Mouse (Mus musculus): ENCODE measurements around the gene Sesn2.
A peak's percentile ranks its signal among the peaks of the same experiment; 100 is the strongest.

Sesn2 gene

DNA sequence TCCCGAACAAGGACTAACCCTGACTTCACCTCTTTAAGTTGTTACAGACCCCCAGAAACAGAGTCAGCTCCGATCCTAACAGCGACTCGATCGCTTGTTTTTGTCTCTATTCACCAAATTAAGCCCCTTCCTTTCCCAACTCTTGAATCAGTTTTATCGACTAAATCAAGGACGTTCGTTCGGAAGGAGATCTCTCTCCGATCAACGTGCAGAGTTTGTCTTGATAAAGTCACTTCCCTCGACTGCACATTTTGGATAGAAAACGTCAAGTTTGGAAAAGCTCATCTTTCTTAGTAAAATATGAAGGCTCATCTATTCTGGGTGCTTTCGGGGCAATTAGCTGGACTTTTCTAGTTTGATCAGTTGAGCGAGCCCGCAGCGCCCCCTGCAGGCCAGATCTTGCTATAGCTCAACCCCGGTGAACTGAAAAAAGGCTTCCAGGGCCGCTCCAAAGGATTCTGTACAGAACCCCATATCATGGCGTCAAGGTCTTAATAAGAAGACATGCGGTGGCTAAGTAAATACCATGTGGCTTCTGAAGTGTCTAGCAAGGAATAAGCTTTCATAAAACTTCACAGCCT lies 4.3 kb upstream of the Sesn2 start:
- DNase-seq (ENCODE audit: low read depth in 2 of 2, low spot score in 2 of 2) = peak; percentile 78 to 83

DNA sequence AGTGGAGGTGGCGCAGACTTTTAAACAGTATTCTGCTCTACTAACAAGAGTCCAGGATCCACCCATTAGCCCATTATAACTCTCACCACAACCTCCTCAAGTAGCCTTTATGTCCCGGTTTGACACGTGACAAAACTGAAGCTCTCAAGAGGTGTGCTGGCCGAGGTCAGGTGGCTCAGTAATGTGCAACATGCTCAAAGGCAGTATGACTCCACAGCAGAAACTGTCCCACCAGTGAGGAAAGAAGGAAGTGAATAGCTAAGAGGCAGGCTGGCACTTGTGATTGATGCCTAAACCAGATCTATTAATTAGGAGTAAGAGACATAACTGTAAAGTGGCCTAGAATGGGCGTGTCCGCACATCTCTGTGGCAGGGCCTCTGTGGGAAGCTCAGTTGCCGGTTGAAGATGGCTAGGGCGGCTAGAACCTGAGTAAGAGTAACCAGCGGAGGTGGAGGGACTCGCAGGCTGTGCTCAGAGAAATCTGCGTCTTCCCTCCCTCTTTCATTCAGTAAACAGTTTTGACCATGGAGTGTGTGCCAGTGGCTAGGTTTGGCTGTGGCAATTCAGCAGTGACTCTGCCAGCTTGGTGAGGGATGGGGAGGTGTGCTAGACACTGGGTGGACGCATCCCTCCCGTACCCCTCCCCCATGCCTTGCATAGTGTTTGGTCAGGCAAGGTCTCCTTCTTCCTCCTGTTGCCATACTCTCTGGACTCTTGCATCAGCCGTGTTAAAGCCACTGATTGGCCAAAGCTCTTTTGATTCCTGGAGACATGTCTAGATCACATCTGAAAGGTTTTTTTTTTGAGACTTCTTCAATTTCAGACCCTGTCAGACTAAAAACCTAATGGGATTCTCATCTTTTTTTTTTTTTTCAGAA lies 3.3 kb upstream of the Sesn2 start:
- no peak for DNase-seq (ENCODE audit: low read depth in 2 of 2, low spot score in 2 of 2)

DNA sequence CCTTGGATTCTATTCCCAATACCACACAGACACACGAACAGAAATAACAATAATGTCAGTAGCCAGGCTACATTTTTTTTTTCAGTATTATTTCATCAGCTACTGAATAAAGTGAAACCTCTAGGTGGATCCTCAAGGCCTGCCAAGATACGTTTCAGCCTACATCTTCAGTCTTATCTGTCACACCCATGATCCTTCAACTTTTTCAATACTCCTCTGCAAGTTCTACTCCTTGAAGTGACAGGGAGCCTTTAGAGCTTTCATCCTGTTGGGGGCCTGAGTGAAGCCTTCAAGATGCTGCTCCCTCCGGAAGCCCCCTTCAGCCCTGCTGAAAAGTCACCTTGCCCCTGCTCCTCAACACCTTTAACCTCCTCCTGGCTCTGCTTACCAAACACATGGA lies 1.8 kb upstream of the Sesn2 start:
- no peak for DNase-seq (ENCODE audit: low read depth in 2 of 2, low spot score in 2 of 2)

DNA sequence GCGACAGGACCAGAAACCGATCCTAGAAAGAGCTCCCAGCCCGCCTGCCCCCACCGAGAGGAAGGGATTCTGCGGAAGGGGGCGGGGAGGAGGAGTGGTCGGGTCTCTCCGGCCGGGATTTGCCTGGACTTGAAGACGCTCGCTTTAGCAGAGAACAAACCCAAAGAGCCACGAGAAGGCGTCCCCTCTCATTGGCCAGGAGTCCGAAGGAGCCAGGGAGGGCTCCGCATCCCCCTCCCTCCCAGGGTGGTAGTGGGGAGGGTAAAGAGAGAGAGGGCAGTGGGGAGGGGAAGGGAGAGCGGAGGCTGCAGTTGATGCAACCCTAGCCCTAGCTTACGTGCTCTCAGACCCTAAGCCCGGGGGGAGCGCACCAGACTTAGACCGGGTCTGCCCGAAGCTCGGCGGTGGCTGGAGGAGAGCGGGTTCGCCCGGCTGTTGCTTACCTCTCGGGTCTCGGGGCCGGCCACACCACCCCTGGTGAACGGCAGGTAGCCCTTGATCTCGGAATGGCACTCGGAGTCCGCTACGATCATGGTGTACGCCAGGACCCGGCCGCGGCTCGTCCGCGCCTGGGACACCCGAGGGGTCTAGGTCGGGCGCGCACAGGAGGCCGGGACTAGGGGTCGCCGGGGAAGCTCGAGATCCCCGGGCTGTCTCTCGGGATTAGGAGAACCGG lies 542 bp downstream of the Sesn2 start:
- peak; percentile 24 to 34 for DNase-seq (ENCODE audit: low read depth in 2 of 2, low spot score in 2 of 2)

DNA sequence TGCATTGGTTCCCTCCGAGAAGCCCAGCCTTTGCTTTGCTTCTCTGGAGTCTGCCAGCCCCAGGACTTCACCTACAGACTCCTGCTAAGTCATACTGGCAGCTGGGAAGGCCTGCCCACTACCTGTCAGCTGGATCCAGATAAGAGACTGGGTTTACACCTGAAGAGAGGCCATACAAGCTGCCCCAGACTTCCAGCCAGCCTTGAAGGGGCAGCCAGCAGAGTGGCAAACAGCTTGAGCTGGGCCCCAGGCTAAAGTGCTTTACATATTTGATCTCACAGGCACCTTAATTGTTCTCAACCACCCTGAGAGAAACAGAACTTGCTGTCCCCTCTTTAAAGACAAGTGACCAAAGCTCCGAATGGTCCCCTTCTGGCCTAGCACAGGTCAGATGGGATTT lies 3.1 kb downstream of the Sesn2 start:
- no peak for DNase-seq (ENCODE audit: low read depth in 2 of 2, low spot score in 2 of 2)

DNA sequence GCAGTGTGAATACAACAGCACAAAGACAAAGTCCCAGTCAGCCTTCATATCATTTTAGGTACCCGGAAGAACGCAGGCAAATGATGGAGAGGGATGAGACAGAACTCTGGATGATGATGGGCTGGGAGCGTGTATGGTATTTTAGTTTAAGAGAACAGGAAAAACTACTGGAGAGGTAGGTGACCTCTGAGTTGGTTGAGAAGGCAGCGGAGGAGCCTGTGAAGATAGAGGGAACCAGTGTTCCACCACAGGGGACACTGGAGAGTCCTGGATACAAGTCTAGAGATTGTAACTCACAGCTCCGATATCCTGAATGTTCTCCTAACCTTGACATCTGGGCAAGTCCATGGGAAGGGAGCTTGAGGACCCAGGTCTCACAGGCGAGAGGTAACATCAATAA lies 4.1 kb downstream of the Sesn2 start:
- no peak for DNase-seq (ENCODE audit: low read depth in 2 of 2, low spot score in 2 of 2)

DNA sequence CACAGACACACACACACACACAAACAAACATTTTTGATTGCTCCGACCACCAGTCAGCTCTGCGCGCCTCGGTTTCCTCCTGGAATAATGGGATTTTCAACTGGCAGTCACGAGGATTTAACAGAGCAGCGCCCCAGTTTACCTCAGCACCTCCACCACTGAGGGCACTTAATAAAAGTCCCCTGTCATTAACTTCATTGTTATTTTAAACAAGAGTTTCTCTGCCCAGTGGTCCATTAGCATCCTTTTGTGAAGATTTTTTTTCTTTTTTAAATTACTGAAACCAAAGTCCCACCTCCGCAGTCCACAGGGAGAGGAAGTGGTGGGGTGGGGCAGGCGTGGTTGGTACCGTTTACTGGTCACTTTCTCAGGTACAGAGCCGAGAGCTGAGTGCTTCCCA lies 4.5 kb downstream of the Sesn2 start:
- DNase-seq (ENCODE audit: low read depth in 2 of 2, low spot score in 2 of 2) = no peak

DNA sequence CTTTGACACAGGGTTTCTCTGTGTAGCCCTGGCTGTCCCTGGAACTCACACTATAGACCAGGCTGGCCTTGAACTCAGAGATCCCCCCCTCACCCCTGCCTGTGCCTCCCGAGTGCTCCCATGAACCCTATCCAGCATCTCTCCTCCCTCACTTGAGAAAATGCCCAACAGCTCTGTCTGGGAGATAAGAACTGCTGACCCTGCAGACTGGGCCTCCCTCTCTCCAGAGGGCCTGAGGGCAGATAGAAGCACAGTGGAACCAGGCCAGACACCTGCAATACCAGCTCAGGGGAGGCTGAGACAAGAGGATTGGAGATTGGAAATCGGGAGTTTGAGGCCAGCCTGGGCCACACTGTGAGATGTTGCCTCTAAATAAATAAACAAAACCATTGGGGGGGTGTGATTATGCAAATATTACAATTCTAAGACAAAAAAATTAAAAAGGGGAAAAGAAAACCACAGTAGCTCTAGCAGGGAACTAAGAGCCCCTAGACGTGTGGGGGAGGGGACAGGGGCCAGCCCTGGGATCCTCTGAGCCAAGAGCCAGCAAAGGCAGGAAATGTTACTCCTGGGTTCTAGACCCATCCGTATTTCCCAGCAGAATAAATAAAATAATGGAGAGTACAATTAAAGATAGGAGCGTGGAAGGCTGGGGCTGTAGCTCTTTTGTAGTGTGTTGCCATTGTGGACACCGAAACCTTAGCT lies 5.1 kb downstream of the Sesn2 start:
- no peak for DNase-seq (ENCODE audit: low read depth in 2 of 2, low spot score in 2 of 2)

DNA sequence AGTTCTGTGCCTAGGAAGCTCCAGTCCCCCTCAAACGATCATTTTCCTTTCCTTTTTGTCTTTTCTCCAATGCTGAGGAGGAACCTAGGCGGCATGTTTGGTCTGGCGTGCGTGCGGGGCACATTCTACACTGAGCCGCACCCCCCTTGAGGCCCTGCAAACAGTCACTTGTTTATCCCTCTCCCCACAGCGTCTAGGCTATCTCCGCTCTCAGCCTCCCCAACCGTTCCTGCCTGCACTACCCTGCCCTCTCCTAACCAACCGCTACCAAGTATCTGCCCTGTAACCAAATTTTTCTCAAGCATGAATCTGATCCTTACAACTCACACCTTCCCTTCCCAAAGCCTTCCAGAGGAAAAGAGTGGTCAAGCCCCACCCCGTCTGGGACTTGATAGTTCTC lies 7.0 kb downstream of the Sesn2 start:
- no peak for DNase-seq (ENCODE audit: low read depth in 2 of 2, low spot score in 2 of 2)

DNA sequence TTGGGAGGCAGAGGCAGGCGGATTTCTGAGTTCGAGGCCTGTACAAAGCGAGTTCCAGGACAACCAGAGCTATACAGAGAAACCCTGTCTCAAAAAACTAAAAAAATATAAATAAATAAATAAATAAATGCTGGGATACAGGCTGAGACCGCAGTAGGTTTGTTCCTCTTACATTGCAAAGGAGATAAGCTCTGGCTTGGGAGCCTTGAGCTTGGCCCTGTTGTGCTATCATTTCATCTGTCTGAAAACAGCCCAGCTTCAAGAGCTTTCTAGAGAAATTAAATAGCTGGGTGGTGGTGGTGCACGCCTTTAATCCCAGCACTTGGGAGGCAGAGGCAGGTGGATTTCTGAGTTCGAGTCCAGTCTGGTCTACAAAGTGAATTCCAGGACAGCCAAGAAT lies 8.7 kb downstream of the Sesn2 start:
- DNase-seq (ENCODE audit: low read depth in 2 of 2, low spot score in 2 of 2) = no peak

DNA sequence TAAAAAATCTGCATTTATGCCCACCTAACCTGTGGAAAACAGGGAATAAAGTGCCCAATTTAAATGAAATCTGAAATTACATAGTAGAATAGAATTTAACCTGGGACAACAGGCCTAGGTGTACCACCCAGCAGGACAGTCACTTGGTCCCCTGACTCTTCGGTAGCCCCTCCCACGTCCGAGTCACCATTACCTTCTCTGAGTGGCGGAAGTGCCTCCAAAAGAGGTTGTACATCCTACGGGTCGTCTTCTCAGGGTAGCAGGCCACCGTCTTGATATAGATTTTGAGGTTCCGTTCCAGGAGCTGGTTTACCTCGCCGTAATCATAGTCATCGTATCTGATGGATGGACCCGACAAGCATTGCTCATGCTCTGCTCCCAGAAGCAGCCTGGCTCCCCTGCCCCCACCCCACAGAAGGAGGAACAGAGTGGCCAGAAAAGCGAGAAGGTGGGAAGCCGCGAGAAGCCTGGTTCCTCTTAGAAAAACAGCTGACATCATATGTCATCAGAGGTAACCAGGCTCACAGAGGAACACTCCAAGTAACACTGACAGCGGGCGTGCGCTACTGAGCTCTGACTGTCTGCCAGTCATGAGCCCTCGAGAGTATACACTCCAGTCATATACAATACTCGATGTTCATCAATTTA lies 15.9 kb downstream of the Sesn2 start:
- no peak for DNase-seq (ENCODE audit: low read depth in 2 of 2, low spot score in 2 of 2)

DNA sequence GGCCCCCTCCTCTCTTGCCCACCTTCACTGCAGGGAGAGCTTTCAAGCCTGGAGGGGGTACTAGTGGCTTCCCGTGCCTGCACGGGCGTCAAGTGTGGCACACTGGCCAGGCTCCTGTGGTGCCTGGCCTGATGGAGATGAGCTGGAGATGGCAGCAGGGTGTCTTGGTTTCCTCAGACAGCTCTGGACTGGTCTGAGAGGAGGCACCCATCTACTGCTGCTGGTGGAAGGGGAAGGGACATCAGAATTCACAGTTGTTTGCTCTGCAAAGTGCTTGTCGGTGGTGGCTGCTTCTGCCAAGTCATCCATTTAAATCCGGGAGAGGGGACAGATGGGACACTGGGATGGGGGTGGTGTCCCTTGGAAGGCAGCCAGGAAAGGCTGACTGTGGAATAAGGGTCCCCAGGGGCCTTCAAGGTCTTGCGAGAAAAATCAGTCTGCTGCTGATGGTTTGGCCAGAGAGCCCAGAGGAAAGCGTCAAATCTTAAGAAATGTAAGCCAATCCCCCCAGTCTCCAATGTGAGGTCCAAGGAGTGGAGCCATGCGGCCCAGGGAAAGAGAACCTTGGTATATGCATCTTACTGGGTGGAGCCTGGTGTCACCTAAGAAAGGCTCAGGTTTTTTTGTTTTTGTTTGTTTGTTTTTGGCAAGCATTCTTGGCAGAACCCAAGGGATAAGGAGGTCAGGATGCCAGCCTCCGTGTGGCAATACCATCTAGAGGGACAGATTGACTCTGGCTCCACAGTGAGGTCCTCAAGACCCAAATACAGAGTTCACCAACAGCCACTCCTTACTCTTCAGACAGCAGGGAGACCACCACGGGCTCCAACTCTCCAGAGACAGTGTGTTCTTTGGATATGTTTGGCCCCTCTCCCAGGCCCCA lies 17.9 kb downstream of the Sesn2 start:
- no peak for DNase-seq (ENCODE audit: low read depth in 2 of 2, low spot score in 2 of 2)

DNA sequence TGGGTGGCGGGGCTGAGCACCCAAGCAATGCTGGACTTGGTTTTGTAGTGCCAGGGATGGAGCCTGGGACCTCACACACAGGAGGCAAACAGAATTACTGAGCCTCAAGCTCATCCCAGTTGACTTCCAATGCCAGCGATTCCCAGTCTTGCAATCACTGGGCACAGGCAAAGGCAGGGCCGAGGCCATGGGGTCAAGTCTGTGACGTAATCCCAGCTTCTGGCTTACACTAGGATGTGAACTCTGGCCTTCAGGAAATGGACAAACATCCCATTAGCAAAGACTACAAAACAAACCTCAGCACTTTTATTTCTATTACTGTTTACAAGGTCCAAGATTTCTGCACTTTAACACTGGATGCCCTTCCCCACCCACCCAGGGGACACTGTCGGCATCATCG lies 18.6 kb downstream of the Sesn2 start:
- no peak for DNase-seq (ENCODE audit: low read depth in 2 of 2, low spot score in 2 of 2)

DNA sequence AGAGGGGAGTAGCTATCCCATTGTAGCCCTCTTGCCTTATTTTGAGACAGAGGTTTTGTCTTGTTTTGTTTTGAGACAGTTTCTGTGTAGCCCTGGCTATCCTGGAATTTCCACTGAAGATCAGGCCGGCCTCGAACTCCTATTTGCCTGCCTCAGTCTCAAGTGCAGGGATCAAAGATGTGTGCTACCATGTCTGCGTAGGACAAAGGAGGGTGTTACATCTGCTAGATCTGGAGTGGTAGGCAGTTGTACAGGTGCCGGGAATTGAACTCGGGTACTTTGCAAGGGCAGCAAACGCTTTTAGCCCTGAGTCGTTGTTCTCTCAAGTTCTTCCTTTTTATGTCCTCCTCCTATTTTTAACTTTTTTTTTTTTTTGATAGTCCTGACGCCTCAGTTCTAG lies 19.2 kb downstream of the Sesn2 start:
- DNase-seq (ENCODE audit: low read depth in 2 of 2, low spot score in 2 of 2) = no peak

DNA sequence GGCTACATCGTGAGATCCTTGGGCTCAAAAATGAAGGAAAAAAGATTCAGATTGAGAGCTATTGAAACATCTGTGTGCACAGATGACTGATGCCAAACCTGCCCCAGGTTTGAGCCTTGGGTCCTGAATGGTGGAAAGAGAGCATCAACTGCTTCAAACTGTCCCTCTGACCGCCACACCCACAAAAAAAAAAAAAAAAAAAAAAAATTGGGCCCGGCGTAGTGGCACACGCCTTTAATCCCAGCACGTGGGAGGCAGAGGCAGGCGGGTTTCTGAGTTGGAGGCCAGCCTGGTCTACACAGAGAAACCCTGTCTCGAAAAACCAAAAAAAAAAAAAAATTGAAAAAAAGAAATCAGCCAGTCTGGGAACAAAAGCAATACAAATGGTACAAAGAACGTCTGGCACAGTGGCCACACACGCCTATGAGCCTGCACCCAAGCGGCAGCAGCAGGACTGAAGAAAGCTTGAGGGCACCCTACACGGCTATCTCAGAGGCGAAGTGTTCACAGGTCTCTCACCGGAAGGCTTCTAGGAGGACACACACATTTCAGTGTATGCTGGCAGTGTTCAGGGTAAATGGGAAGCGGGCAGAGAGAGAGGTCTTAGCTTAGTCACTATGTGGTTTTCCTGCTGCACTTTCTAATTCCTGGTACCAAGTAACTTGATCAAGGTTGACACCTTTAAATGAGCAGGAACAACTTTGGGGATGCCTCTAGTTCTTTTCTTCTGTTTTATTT lies 19.9 kb downstream of the Sesn2 start:
- DNase-seq (ENCODE audit: low read depth in 2 of 2, low spot score in 2 of 2) = no peak

DNA sequence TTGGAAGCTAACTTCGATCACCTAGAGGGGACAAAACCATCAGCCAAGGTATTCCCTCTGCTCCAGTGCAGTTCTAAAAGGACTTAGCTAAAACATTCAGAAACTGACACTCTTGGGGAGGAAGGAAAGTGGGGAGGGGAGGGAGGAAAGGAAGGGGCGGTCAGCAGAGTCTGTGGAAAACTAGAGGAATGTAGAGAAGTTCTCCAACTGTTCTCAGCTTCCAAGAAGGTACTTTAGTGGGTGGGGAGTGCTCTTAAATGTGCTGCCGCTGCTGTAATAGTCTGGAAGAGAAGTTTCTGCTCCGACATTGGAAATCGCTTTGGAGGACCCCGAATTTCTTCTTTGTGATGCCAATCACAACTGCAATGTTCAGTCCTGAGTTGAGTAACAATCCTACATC lies 21.3 kb downstream of the Sesn2 start:
- DNase-seq (ENCODE audit: low read depth in 2 of 2, low spot score in 2 of 2) = no peak

DNA sequence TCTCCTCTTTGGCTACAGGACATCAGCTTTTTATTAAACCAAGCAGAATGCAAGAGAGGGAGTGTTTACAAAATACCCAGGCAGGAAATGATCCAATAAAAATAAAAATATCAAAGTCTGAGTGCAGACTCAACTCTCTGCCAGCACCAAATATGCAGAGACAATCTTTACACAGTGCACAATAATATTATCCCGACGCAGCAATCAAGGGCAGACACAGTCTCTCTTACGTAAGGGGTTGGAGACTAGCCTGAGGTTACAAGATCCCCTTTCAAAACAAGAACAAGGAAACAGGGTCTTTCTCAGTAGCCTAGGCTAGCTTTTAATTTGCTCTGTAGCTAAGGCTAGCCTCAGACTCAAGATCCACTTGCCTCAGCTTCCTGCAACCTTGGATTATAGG lies 21.8 kb downstream of the Sesn2 start:
- no peak for DNase-seq (ENCODE audit: low read depth in 2 of 2, low spot score in 2 of 2)

DNA sequence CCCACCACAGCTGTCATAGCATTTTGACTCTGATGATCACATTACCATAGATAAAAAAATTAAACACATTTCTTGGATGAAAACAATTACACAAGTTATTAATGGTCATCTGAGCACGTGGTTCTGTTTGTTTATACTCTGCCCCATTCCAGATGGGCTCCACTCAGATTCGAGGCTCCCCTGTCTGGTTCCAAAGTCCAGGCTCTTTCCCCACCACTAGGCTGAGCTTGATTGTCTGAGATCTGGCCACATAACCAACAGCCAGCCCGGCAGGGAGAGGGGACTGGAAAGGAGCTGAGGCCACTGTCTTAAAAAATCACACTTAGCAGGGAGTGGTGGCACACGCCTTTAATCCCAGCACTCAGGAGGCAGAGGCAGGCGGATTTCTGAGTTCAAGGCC lies 25.5 kb downstream of the Sesn2 start:
- no peak for DNase-seq (ENCODE audit: low read depth in 2 of 2, low spot score in 2 of 2)

DNA sequence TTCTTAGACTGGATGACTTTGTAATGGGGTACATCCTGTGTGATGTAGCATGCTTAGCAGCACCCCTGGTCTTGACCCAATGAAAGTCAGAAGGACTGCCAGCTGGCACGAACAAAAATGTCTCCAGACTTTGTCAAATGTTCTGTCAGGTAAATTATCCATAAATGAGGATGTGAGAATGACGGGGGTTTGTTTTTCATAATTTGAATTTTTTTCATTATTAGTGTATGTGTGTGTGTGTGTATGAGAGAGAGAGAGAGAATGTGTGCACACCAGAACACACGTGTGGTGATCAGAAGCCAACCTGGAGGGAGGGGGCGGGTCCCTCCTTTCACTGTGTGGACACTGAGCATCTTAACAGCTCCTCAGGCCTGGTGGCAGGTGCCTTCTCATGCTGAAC lies 26.1 kb downstream of the Sesn2 start:
- no peak for DNase-seq (ENCODE audit: low read depth in 2 of 2, low spot score in 2 of 2)
